Mouse (Mus musculus): Measurements from ENCODE around the gene Ggt5.

GRCm38 (mm10) chr10:75642436-75642835, 53.3 kb downstream of the Ggt5 start:
- TF ChIP-seq CTCF (IDR thresholded peaks at IDR 0.05; ENCODE audit: extremely low read depth, insufficient read depth, low read length) = no peak
- TF ChIP-seq POLR2A (IDR thresholded peaks at IDR 0.05; ENCODE audit: extremely low read depth, insufficient read depth, low read length) = no peak

All from cortical plate, adult 2 months (tissue).